Mouse (Mus musculus): ENCODE data around the gene Ccnyl1.

GRCm38 (mm10) chr1:64655415-64655814, 34.8 kb upstream of the Ccnyl1 start:
- TF ChIP-seq CTCF (IDR thresholded peaks at IDR 0.05; ENCODE audit: low read depth, low read length) (no peak), EP300 (IDR thresholded peaks at IDR 0.05; ENCODE audit: insufficient read depth, low read depth, low read length) (no peak)

All from ES-Bruce4 (cell line).